Mouse (Mus musculus): Measurements from ENCODE around the gene Igfbp3. TPM values are rescaled to one million over a fixed set of nuclear protein-coding genes. Genes with fewer than 3 reads are reported as not detected.

The Igfbp3 gene
- polyA plus RNA-seq, 1 experiment from 2014 or later = 126 TPM

GRCm38 (mm10) chr11:7211211-7211610 is 2.5 kb downstream of the Igfbp3 start:
- H3K36me3 ChIP-seq = peaks cover 21% of the 10 kb centered on the region; the same call in 1 of the 2 replicates
- H3K4me2 ChIP-seq = peak overlapping the region; percentile 44
- 17% methylated on average over 9 of the region's 9 CpGs for WGBS
- no peaks in the 10 kb centered on the region for H3K9me3 ChIP-seq
- peaks cover 43% of the 10 kb centered on the region for H3K27me3 ChIP-seq
- H3K9ac ChIP-seq (replicated peaks) = no peak overlapping the region
- peak overlapping the region; percentile 21 for H3K4me3 ChIP-seq (replicated peaks)
- no peak for ATAC-seq (ENCODE audit: insufficient number of reproducible peaks, insufficient read depth, low FRiP score, low TSS enrichment, low read depth)
- peaks cover 35% of the 10 kb centered on the region for H3K4me1 ChIP-seq (replicated peaks)
- H3K27ac ChIP-seq = peak overlapping the region; percentile 53; the same call in 1 of the 2 replicates

- H3K27ac ChIP-seq = no peak overlapping the region
- no peaks in the 10 kb centered on the region for H3K9me3 ChIP-seq
- peak overlapping the region; percentile 44 for H3K4me2 ChIP-seq
- H3K9ac ChIP-seq (replicated peaks) = 0 out of 2 replicates have a peak overlapping the region, but pooled peaks have one; percentile 2
- peaks cover 21% of the 10 kb centered on the region; the same call in 1 of the 2 replicates for H3K36me3 ChIP-seq
- H3K27me3 ChIP-seq = peaks cover 43% of the 10 kb centered on the region
- 13% methylated on average over 6 of the region's 6 CpGs for WGBS
- H3K4me1 ChIP-seq (replicated peaks) = peaks cover 35% of the 10 kb centered on the region
- no peak overlapping the region; the same call in 1 of the 2 replicates for H3K4me3 ChIP-seq (replicated peaks)
- ATAC-seq (ENCODE audit: insufficient number of reproducible peaks, insufficient read depth, low FRiP score, low TSS enrichment, low read depth) = peak; percentile 27; the same call in 1 of the 2 replicates
Observed at GRCm38 (mm10) chr11:7210343-7210742, 3.4 kb downstream of the Igfbp3 start.

GRCm38 (mm10) chr11:7203846-7204245 is 9.9 kb downstream of the Igfbp3 start:
- WGBS = 77% methylated on average over 9 of the region's 9 CpGs
- H3K27ac ChIP-seq = no peak overlapping the region
- H3K36me3 ChIP-seq = peaks cover 10% of the 10 kb centered on the region; the same call in 1 of the 2 replicates
- no peak overlapping the region for H3K9ac ChIP-seq (replicated peaks)
- H3K4me1 ChIP-seq (replicated peaks) = no peaks in the 10 kb centered on the region
- H3K9me3 ChIP-seq = no peaks in the 10 kb centered on the region
- no peak overlapping the region for H3K4me2 ChIP-seq
- H3K4me3 ChIP-seq (replicated peaks) = no peak overlapping the region
- H3K27me3 ChIP-seq = peaks cover 2% of the 10 kb centered on the region; the same call in 1 of the 2 replicates
- ATAC-seq (ENCODE audit: insufficient number of reproducible peaks, insufficient read depth, low FRiP score, low TSS enrichment, low read depth) = no peak

GRCm38 (mm10) chr11:7202206-7202605 is 11.5 kb downstream of the Igfbp3 start:
- H3K9me3 ChIP-seq = no peaks in the 10 kb centered on the region
- 63% methylated on average over 7 of the region's 7 CpGs for WGBS
- no peak overlapping the region for H3K4me3 ChIP-seq (replicated peaks)

GRCm38 (mm10) chr11:7200393-7200783 is 13.3 kb downstream of the Igfbp3 start:
- Histone ChIP-seq H3K4me2 (no peak overlapping the region), H3K27me3 (0 out of 2 replicates have a peak, but pooled peaks cover 2% of the 10 kb centered on the region), H3K4me3 (replicated peaks) (no peak overlapping the region), H3K9ac (replicated peaks) (no peak overlapping the region), H3K9me3 (no peaks in the 10 kb centered on the region), H3K4me1 (replicated peaks) (no peaks in the 10 kb centered on the region), H3K36me3 (no peaks in the 10 kb centered on the region), H3K27ac (no peak overlapping the region)
- 80% methylated on average over 9 of the region's 9 CpGs for WGBS
- no peak for ATAC-seq (ENCODE audit: insufficient number of reproducible peaks, insufficient read depth, low FRiP score, low TSS enrichment, low read depth)

More at GRCm38 (mm10) chr11:7202206-7202605, 11.5 kb downstream of the Igfbp3 start:
- Histone ChIP-seq H3K4me2 (no peak overlapping the region), H3K9ac (replicated peaks) (no peak overlapping the region), H3K27me3 (peaks cover 2% of the 10 kb centered on the region; the same call in 1 of the 2 replicates), H3K36me3 (no peaks in the 10 kb centered on the region), H3K27ac (no peak overlapping the region), H3K4me1 (replicated peaks) (no peaks in the 10 kb centered on the region)
- ATAC-seq (ENCODE audit: insufficient number of reproducible peaks, insufficient read depth, low FRiP score, low TSS enrichment, low read depth) = no peak

GRCm38 (mm10) chr11:7199736-7200392 is 13.9 kb downstream of the Igfbp3 start:
- H3K27ac ChIP-seq = no peak overlapping the region
- no peaks in the 10 kb centered on the region for H3K9me3 ChIP-seq
- no peaks in the 10 kb centered on the region for H3K4me1 ChIP-seq (replicated peaks)
- no peak overlapping the region for H3K9ac ChIP-seq (replicated peaks)
- H3K27me3 ChIP-seq = 0 out of 2 replicates have a peak, but pooled peaks cover 2% of the 10 kb centered on the region
- ATAC-seq (ENCODE audit: insufficient number of reproducible peaks, insufficient read depth, low FRiP score, low TSS enrichment, low read depth) = no peak
- no peaks in the 10 kb centered on the region for H3K36me3 ChIP-seq
- 54% methylated on average over 14 of the region's 14 CpGs for WGBS
- H3K4me3 ChIP-seq (replicated peaks) = no peak overlapping the region
- no peak overlapping the region for H3K4me2 ChIP-seq

GRCm38 (mm10) chr11:7198481-7199256 is 15.1 kb downstream of the Igfbp3 start:
- H3K9ac ChIP-seq (replicated peaks) = no peak overlapping the region
- no peak overlapping the region for H3K4me3 ChIP-seq (replicated peaks)
- 0 out of 2 replicates have a peak, but pooled peaks cover 2% of the 10 kb centered on the region for H3K27me3 ChIP-seq
- ATAC-seq (ENCODE audit: insufficient number of reproducible peaks, insufficient read depth, low FRiP score, low TSS enrichment, low read depth) = no peak
- no peaks in the 10 kb centered on the region for H3K4me1 ChIP-seq (replicated peaks)
- no peaks in the 10 kb centered on the region for H3K36me3 ChIP-seq
- H3K9me3 ChIP-seq = no peaks in the 10 kb centered on the region
- H3K27ac ChIP-seq = no peak overlapping the region
- 79% methylated on average over 10 of the region's 10 CpGs for WGBS
- no peak overlapping the region for H3K4me2 ChIP-seq

- H3K9me3 ChIP-seq = no peaks in the 10 kb centered on the region
- H3K4me1 ChIP-seq (replicated peaks) = no peaks in the 10 kb centered on the region
- no peak overlapping the region for H3K4me2 ChIP-seq
- H3K27me3 ChIP-seq = 0 out of 2 replicates have a peak, but pooled peaks cover 2% of the 10 kb centered on the region
- H3K4me3 ChIP-seq (replicated peaks) = no peak overlapping the region
- no peak for ATAC-seq (ENCODE audit: insufficient number of reproducible peaks, insufficient read depth, low FRiP score, low TSS enrichment, low read depth)
- H3K36me3 ChIP-seq = no peaks in the 10 kb centered on the region
- H3K27ac ChIP-seq = no peak overlapping the region
- WGBS = 90% methylated on average over 19 of the region's 19 CpGs
- H3K9ac ChIP-seq (replicated peaks) = no peak overlapping the region
Observed at GRCm38 (mm10) chr11:7198006-7198405, 15.7 kb downstream of the Igfbp3 start.

- Histone ChIP-seq H3K27me3 (no peaks in the 10 kb centered on the region), H3K9ac (replicated peaks) (no peak within 1 kb of the TSS), H3K36me3 (no peaks in the 10 kb centered on the region), H3K4me3 (replicated peaks) (no peak within 1 kb of the TSS), H3K4me1 (replicated peaks) (no peaks in the 10 kb centered on the region), H3K9me3 (no peaks in the 10 kb centered on the region), H3K27ac (no peak within 1 kb of the TSS), H3K4me2 (no peak within 1 kb of the TSS)
- 72% methylated on average over 12 of the region's 12 CpGs for whole genome bisulfite sequencing
- ATAC-seq (ENCODE audit: insufficient number of reproducible peaks, insufficient read depth, low FRiP score, low TSS enrichment, low read depth) = no peak
Observed at GRCm38 (mm10) chr11:7197491-7197941, 16.2 kb downstream of the Igfbp3 start, which contains the start of gene Igfbp1. Igfbp1 (plus strand) TSS chr11:7197782.

GRCm38 (mm10) chr11:7195312-7195685 is 18.4 kb downstream of the Igfbp3 start:
- no peak overlapping the region for H3K4me2 ChIP-seq
- 84% methylated on average over 4 of the region's 4 CpGs for WGBS
- no peaks in the 10 kb centered on the region for H3K36me3 ChIP-seq
- no peaks in the 10 kb centered on the region for H3K27me3 ChIP-seq
- H3K9ac ChIP-seq (replicated peaks) = no peak overlapping the region
- no peak overlapping the region for H3K4me3 ChIP-seq (replicated peaks)
- H3K4me1 ChIP-seq (replicated peaks) = no peaks in the 10 kb centered on the region
- no peak for ATAC-seq (ENCODE audit: insufficient number of reproducible peaks, insufficient read depth, low FRiP score, low TSS enrichment, low read depth)
- H3K9me3 ChIP-seq = no peaks in the 10 kb centered on the region
- H3K27ac ChIP-seq = no peak overlapping the region

Data from limb, embryonic 12.5 days (tissue).